Mouse (Mus musculus): ENCODE measurements around the gene Cd70.

- TF ChIP-seq CTCF (IDR thresholded peaks at IDR 0.05; ENCODE audit: low read depth, low read length) = no peak
- TF ChIP-seq GATA1 (IDR thresholded peaks at IDR 0.05; ENCODE audit: borderline replicate concordance, low read length) = no peak
- TF ChIP-seq TAL1 (conservative IDR thresholded peaks at IDR 0.05; ENCODE audit: low read depth, low read length) = no peak
- TF ChIP-seq GATA2 (IDR thresholded peaks at IDR 0.05; ENCODE audit: borderline replicate concordance, low read depth, low read length) = no peak
- no peak for TF ChIP-seq POLR2AphosphoS5 (IDR thresholded peaks at IDR 0.05; ENCODE audit: insufficient replicate concordance, low read depth, low read length)
Observed at GRCm38 (mm10) chr17:57099629-57100325, 49.8 kb downstream of the Cd70 start.

Data from G1E (cell line).